Mouse (Mus musculus): ENCODE results near the gene Hist1h4m.
"Not testable (repeated sequence)": the region's sequence is repeated elsewhere in the genome, so short reads cannot be mapped to it uniquely, and the experiment has no call there.

DNA sequence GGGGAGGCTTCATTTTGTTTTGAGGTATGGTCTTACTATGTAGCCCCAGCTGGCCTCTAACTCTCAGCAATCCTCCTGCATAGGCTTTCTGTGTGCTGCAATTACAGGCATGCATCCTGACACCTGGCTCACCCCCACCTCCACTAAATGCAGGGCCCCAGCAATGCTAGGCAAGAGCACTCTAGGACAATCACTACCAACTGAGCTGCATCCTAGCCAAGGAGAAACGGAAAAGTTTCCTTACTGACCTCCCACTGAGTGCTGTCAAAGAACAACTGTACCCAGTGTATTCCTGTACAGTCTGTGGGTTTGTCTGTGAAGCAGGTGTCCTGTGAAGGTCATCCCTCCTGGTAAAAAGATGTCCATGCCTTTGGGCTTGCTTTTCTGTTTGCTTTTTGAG is 39.1 kb downstream of the Hist1h4m start:
- not testable (repeated sequence) for TF ChIP-seq GATA1, TAL1 (IDR thresholded peaks at IDR 0.05; ENCODE audit: low read length)

All from erythroblast, embryonic 14.5 days (primary cell).